Mouse (Mus musculus) brain, adult 2 months (tissue): ENCODE measurements around the gene 4930467E23Rik.
"Not testable (repeated sequence)": the region's sequence is repeated elsewhere in the genome, so short reads cannot be mapped to it uniquely, and the experiment has no call there.

Experiments used
- DNase-seq: peaks from one replicate; pipeline ENCODE4 v3.0.0; 2011; ENCODE audit warnings: low read depth, low spot score

Gene 4930467E23Rik

DNA sequence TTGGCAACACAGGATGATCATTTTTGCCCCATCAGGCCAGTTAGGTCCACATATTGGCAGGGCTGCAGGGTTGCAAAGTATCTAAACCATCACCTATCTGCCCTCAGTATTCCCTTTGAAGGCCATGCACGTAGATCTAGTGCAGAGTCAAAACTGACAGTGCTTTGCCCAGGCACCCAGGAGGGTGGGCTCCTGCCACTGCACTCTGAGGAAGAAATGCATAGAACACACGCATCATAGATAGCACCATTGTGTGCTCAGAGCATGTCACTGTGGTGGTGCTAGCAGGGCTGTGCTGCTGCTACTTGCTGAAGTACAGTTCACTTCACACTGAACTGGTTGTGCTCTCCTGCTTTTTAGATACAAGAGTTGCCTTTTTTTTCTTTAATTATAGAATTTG, at the start of gene 4930467E23Rik:
Gene 4930467E23Rik (plus strand): TSS at position 301 of the 400 bp plus-strand sequence.
- DNase-seq, result not testable (repeated sequence)

DNA sequence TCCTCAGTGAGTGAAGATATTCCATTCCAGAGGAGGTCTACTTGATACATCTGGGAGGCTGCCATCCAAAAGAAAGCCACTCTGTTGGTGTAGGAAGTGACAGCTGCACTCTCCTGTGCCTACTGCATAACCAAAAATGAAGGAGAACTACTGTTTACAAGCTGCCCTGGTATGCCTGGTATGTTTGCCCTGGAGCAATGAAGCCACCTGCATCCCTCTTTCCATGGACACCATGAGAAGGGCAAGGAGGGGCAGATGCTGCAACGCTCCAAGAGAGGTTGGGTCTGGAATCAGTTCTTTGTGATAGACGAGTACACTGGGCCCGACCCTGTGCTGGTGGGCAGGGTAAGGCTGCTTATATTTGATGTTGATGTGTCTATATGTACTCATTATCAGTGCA, 47.1 kb upstream of the 4930467E23Rik start:
- not testable (repeated sequence) for DNase-seq

DNA sequence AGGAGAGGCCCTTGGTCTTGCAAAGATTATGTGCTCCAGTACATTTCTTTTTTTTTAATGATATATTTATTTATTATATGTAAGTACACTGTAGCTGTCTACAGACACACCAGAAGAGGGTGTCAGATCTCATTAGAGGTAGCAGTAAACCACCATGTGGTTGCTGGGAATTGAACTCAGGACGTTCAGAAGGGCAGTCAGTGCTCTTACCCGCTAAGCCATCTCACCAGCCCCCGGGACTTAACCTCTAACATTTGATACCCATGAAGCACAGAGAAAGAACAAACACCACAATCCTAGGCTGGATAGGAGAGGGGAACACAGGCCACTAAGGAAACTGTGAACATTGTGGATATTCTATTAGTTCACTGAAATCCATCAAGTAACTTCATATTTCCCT, 43.9 kb upstream of the 4930467E23Rik start:
- not testable (repeated sequence) for DNase-seq

DNA sequence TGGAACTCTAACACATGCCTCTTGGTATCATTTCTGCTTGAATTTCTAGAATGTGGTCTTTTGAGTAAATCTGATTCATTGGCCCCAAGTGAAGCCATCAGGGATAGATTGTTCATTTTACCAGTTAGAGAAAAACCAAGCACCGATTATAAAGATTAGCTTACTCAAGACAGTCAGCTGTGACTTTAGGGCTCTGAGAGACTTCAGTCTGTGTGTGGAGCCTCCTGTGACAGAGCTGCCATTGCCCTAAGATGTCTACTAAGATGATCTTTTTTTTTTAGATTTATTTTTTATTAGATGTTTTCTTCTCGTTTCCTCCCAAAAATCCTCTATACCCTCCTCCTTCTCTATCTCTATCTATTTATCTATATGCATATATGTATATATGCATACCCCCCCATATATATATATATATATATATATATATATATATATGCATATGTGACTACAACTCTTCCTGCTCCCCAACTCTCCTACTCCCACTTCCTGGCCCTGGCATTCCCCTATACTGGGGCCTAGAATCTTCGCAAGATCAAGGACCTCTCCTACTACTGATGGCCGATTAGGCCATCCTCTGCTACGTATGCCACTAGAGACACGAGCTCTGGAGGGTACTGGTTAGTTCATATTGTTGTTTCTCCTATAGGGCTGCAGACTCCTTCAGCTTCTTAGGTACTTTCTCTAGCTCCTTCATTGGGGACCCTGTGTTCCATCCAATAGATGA, 40.4 kb upstream of the 4930467E23Rik start:
- not testable (repeated sequence) for DNase-seq

DNA sequence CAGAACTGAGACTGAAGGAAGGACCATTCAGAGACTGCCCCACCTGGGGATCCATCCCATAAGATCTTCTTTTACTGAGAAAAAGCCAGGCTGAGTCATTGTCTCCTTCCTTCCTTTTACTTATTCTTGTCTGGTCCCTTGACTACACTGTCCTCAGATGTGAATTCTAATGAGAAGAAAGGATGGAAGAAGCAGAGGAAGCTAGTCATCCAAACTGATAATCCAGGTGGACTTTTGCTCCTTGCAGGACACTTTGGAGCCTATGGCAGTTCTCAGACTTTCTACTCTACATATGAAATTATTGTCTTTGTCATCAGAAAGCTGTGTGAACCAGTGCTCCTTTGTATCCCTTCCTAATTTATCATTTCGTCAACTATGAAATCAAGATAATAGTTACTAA, 39.6 kb upstream of the 4930467E23Rik start:
- not testable (repeated sequence) for DNase-seq

DNA sequence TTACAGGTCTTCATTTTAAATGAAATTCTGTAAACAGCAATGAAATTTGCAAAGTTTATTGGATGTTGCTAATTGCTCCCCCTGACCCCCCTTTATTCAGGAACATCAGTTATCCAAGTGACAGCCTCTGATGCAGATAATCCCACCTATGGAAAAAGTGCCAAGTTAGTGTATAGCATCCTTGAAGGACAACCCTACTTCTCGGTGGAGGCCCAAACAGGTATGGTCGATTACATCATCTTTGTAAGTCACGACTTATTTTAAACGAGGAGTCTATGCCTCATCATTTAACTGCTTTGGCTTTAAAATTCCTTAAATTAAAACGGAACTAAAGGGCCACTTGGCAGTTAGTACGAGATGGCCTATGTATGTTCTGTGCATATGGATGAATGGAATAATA, 38.0 kb upstream of the 4930467E23Rik start:
- DNase-seq, result not testable (repeated sequence)

DNA sequence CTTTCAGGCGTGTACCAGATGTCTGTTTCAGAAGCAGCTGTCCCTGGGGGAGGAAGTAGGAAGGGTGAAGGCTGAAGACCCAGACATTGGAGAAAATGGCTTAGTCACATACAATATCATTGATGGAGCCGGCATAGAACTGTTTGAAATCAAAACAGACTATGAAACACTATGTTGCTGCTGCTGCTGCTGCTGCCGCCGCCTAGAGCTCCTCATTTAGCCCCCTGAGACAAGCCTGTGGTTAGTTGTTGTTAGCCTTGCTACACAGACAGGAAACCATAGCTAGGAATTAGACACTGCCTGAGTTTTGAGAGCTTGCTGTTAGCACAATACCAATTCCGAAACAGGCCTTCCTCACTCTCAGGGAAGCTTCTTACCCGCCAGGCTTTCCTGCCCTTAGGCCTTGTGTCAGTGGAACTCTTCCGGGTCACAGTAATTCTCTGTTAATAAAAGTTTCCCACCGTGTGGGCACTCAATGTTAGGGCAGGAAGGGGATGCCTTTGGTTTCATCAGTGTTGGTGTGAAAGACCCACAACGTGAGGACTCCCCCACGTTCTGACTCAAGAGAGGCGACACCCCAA, 31.8 kb upstream of the 4930467E23Rik start:
- DNase-seq, result not testable (repeated sequence)

DNA sequence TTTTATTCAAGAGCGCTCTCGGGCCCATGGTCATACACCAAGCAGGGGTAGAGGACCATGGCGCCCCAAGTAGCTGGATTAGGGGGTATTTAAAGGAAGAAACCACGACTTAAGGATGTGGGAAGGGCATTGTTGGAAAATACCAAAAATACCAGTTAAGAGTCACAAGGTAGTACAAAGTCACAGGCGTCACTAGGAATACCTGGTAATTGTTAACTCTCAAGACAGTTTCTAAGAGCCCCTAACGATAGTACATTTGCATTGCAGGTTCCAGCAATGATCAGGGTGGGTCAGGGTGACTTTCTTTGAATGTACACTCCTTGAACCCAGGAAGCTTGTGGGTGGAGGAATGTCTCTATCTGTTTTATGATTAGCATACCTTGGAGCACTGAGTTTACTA, 31.3 kb upstream of the 4930467E23Rik start:
- DNase-seq, result not testable (repeated sequence)

DNA sequence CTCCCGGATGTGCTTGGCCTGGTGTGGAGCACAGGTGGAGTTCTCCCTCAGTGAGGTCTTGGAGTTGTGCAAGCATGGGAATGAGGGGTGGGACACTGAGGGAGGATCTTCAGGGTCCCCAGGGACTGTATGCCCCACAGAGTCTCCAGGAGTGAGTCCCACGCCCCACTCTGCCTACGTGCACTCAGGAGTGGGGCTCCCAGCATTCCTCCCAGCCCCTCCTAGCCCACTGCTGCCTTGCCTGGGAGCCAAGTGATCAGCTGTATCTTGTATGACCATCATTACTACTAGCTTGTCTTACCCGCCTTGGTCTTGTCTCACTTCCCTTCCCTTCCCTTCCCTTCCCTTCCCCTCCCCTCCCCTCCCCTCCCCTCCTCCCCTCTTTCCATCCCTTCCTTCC, 30.7 kb upstream of the 4930467E23Rik start:
- not testable (repeated sequence) for DNase-seq

DNA sequence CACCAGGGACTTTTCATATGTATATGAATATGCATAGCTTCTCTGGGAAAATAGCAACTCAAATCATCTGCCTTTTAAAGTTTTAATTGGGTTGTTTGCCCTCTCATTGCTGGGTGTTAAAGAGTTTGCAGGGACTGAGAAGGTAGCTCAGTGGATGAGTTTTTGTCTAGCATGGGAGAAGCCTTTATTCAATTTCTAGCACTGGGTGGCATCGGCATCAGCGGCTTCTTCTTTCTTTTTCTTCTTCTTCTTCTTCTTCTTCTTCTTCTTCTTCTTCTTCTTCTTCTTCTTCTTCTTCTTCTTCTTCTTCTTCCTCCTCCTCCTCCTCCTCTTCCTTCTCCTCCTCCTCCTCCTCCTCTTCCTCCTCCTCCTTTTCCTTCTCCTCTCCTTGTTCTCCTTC, 28.1 kb upstream of the 4930467E23Rik start:
- DNase-seq, result not testable (repeated sequence)

DNA sequence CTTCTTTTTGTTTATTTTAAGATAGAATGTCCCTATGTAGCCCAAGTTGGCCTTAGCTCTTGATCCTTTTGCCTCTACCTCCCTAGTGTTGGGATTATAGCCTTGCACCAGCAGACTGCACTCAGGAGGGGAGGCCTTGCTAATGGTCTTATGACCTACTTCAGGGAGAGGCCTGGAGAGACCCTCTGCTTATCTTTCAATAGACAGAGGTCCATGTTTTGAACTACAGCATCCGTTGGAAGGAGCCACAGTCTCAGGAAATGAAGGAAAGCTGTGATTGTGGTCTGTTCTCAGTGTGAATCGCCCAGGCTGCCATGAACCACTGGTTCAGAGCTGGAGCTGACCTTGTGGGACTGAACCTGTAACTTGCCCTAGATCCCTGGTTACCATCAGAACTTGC, 27.1 kb upstream of the 4930467E23Rik start:
- not testable (repeated sequence) for DNase-seq

DNA sequence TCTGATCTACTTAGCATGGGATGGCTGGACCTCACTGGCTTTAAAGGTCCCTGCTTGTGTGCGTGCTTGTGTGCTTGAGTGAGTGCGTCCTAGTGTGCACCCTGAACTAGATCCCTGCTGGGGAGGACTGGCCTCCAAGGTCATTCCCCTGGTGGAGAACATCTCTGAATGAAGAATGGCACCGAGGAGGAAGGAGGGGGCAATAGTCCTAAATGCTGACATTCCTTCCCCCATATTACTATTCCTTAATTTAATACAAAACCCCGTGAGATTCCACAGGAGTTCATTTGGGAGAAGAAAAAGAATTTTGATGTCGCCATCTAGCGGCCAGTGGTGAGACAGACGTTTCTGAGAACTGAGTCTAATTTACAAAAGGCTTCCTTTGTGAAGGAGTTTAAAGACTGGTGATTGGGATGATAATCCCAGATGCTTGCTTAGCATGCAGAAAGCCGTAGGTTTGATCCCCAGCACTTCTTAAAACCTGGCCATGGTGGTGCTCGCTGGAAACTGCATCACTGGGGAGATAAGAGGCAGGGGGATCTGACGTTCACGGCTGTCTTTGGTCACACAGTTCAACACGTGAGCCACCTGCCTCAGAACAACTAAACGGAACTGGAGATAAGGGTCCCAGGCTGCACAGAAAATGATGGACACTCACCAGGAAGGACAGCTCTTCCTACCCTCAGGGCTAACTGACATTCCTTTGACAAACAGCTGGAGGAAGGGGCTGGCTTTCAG, 26.2 kb upstream of the 4930467E23Rik start:
- DNase-seq, result peak; percentile 93

DNA sequence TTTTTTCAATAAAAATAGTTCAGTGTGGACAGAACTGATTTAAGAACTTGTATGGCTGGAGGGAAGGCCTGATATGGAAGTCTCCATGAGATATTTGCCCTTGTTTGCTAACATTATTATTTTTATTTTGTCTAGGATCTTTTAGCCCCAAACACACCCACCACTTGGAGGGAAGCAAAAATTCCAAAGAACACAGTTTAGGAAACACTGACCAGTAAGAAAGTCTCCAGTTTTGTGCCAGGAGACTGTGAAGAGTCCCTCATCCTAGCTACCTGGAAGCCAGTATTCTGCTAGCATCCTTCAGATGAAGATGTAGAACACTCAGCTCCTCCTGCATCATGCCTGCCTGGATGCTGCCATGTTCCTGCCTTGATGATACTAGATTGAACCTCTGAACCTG, 25.5 kb upstream of the 4930467E23Rik start:
- not testable (repeated sequence) for DNase-seq

DNA sequence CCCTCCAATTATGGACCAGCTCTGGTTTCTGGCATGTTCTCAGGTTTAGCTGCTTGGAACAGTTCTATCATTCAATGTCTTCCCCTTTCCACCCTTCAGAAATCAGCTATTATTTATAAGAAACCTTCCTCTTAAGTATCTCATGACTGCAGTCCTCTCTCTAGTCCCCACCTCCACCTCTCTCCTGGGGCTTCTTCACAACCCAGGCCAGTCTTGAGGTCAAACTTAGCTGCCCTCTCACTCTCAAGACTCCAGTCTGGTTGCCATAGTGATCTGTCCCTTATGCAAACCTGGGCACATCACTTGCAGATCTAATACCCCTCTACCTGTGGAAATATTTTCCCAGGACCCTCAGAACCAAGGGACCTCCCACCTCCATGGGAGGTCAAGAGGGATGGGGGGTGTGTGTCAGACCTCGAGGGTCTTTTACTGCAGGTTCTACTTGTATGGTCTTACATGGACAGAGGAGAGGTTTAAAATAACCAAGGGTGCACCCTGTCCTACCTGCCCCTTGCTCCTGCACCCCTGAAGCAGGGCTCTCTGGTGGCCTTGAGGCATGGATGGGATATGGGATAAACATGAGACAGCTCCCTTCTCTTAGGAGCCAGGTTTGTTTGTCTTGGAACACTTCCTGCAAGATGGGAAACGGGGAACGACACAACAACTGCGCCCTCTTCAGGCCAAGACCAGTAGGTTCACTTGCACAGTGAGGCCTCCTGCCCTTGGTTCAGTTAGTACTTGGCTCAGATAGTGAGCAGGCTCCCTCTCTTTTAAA, 24.7 kb upstream of the 4930467E23Rik start:
- DNase-seq, result not testable (repeated sequence)

DNA sequence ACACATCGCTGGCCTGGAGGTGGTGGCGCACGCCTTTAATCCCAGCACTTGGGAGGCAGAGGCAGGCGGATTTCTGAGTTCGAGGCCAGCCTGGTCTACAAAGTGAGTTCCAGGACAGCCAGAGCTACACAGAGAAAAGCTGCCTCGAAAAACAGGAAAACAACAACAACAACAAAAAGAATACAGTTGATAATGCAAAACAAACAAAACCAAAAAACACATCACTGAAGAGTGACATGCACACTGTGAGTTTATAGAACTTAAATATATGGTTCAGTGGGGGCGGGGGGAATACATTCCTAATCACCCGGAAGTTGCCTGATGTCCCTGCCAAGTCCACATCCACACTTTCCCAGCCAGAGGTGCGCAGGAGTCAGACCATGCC, 24.2 kb upstream of the 4930467E23Rik start:
- DNase-seq, result not testable (repeated sequence)

DNA sequence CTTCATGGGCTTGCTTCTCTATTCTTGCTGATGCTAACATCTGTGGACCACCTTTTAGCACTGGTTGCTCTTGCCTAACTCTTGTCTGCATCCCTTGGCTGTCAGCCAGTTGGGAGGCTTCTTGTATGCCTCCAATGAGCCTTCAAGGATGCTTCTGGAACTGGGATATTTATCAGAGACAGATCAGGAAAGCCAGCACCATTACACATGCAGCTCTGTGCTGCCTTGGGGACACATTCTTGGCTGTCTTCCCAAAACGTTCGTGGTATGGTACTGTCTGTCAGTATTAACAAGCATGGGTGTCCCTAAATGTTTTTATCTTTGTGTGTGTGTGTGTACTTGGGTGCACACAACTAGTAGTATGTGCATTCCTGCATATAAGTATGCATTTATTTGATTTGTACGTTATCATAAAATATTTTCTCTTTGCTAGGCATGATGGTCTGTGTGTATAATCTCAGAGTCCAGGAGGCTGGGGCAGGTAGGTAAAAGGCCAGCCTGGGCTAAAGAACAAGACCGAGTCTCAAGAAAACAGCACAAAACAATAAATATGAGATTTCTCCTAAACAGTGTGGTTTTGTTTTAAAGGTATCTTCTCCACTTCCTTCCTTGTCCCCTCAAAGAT, 23.2 kb upstream of the 4930467E23Rik start:
- DNase-seq, result not testable (repeated sequence)

DNA sequence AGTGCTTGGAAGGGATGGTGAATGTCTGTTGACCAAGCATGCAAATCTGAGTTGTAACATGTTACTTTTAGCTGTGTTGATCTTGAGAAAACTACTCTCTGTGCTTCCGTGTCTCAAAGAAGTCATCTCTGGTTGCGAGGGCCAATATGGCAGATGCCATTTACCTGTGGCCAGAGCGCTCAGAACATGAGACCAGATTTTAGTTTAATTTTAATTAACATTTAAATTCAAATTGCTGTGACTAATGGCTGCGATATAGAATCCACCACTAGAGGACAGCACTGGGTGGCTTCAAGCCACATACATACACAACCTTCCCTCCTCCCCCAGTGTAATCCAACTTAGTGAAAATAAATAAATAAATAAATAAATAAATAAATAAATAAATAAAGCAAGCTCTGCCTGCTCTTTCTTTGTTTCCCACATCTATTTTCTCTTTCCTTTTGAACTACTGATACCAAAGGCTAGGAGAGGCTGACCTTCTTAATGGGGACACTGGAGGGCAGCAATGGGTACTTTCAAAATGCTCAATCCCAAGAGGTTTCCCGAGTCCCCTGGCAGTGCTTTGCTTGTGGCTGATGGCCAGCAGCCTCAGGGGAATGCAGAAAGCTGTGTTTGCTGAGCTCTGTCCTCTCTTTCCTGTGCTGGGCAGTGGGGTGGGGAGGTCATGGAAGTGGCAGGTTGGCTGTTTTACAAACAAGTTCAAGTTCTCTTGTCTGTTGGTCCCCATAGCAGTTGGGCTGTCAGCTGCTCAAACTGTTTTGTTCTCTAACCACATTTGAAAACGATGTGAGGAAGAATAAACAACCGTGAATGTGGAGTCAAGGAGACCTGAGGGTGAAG, 22.2 kb upstream of the 4930467E23Rik start:
- DNase-seq, result peak; percentile 30

DNA sequence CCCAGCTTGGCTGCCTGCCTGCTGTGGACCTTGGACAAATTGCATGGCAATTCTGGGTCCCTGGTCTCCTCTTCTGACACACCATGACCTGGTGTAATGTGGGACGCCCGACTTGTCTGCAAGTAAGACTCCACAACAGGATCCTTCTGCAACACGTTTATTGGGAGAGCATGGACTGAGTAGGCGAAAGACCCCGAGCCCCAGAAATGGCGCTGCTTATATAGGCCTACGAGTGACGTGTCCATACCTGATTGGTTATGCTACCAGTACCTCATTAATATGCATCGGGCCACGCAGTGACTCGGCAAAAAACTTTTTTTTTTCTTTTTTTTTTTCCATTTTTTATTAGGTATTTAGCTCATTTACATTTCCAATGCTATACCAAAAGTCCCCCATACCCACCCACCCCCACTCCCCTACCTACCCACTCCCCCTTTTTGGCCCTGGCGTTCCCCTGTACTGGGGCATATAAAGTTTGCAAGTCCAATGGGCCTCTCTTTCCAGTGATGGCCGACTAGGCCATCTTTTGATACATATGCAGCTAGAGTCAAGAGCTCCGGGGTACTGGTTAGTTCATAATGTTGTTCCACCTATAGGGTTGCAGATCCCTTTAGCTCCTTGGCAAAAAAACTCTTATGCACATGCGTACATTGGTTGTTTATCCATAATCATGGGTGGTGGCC, 21.5 kb upstream of the 4930467E23Rik start:
- not testable (repeated sequence) for DNase-seq

DNA sequence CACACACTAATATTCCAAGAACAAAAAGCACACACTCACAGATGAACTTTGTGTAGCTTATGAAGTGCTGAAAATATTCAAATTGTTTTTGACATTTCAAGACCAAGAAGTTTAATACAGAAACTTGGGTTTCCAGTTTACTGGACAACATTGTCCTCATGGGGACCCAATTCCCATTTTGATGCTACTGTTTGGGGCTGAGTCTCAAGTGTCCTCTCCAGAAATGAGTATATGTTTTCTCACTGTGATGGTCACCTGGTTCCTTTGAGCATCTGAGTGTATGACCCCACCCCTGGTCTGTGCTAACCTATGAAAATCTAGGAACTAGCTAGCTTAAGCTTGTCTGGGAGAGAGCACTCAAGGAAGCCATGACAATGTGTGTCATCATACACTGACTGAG, 20.4 kb upstream of the 4930467E23Rik start:
- DNase-seq, result not testable (repeated sequence)

DNA sequence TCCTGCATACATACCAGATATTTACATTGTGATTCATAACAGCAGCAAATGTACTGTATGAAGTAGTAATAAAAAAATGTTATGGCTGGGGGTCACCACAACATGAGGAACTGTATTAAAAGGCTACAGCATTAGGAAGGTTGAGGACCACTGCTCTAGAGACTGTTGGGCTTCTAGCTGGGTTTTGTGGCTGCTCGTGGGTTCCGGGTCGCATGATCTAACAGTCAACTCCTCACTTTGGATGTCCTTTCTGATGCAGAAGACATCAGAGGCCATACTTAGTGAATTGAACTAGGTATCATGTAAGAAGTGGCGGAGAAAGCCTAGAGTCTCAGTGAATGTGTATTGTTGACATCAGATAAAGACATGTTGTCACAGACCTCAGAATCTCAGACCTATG, 19.9 kb upstream of the 4930467E23Rik start:
- not testable (repeated sequence) for DNase-seq
